Mouse (Mus musculus): Measurements from ENCODE around the gene Dlgap4. TPM values are rescaled to one million over a fixed set of nuclear protein-coding genes. Genes with fewer than 3 reads are reported as not detected.

Dlgap4 gene
- polyA plus RNA-seq, 1 experiment from 2014 or later: 78.6 TPM

GRCm38 (mm10) chr2:156646877-156647276 lies 33.4 kb downstream of the Dlgap4 start:
- H3K27ac ChIP-seq (ENCODE audit: low read depth, low read length): no peak overlapping the region
- no peak overlapping the region for H3K4me2 ChIP-seq (replicated peaks; ENCODE audit: low read depth, low read length)
- H3K9ac ChIP-seq (ENCODE audit: low read depth, low read length): no peak overlapping the region
- WGBS: 65% methylated on average over 5 of the region's 5 CpGs
- no peaks in the 10 kb centered on the region for H3K36me3 ChIP-seq (ENCODE audit: control insufficient read depth, insufficient read depth, low read length)
- no peaks in the 10 kb centered on the region for H3K4me1 ChIP-seq (ENCODE audit: control insufficient read depth, insufficient read depth, low read length)
- no peaks in the 10 kb centered on the region for H3K9me3 ChIP-seq (ENCODE audit: control insufficient read depth, low read length)
- no peak overlapping the region for H3K4me3 ChIP-seq (ENCODE audit: low read length)
- H3K27me3 ChIP-seq (ENCODE audit: control insufficient read depth, insufficient read depth, low read length): no peaks in the 10 kb centered on the region
- ATAC-seq (ENCODE audit: low FRiP score, low TSS enrichment): no peak

DNA sequence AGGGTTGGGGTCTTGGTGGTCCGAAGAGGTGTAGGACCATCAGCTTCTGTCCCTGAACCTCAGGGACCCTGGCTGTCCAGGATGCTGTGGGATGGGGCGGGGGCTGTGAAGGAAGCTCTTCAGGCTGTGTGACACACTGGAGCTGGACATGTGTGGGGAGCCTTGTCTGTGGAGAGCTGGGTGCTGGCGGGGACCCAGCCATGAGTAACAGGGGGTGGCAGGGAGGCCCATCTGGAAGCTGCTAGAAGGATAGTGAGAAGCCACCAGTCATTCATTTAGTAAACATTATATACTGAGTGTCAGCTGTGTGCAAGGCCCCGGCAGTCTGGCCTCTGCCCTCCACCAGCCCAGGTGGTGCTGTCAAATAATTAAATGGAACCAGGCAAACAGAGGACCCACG lies 34.5 kb downstream of the Dlgap4 start:
- Histone ChIP-seq H3K4me3 (ENCODE audit: low read length) (no peak overlapping the region), H3K9ac (ENCODE audit: low read depth, low read length) (no peak overlapping the region), H3K4me1 (ENCODE audit: control insufficient read depth, insufficient read depth, low read length) (no peaks in the 10 kb centered on the region), H3K27me3 (ENCODE audit: control insufficient read depth, insufficient read depth, low read length) (no peaks in the 10 kb centered on the region), H3K4me2 (replicated peaks; ENCODE audit: low read depth, low read length) (no peak overlapping the region), H3K9me3 (ENCODE audit: control insufficient read depth, low read length) (no peaks in the 10 kb centered on the region), H3K27ac (ENCODE audit: low read depth, low read length) (no peak overlapping the region), H3K36me3 (ENCODE audit: control insufficient read depth, insufficient read depth, low read length) (no peaks in the 10 kb centered on the region)
- 68% methylated on average over 5 of the region's 5 CpGs for WGBS
- ATAC-seq (ENCODE audit: low FRiP score, low TSS enrichment): no peak

- H3K9ac ChIP-seq (ENCODE audit: low read depth, low read length): no peak overlapping the region
- no peaks in the 10 kb centered on the region for H3K36me3 ChIP-seq (ENCODE audit: control insufficient read depth, insufficient read depth, low read length)
- H3K27ac ChIP-seq (ENCODE audit: low read depth, low read length): no peak overlapping the region
- H3K9me3 ChIP-seq (ENCODE audit: control insufficient read depth, low read length): no peaks in the 10 kb centered on the region
- no peak overlapping the region for H3K4me2 ChIP-seq (replicated peaks; ENCODE audit: low read depth, low read length)
- no peaks in the 10 kb centered on the region for H3K4me1 ChIP-seq (ENCODE audit: control insufficient read depth, insufficient read depth, low read length)
- H3K4me3 ChIP-seq (ENCODE audit: low read length): no peak overlapping the region
- ATAC-seq (ENCODE audit: low FRiP score, low TSS enrichment): no peak
- H3K27me3 ChIP-seq (ENCODE audit: control insufficient read depth, insufficient read depth, low read length): no peaks in the 10 kb centered on the region
- 81% methylated on average over 5 of the region's 5 CpGs for WGBS
Observed at GRCm38 (mm10) chr2:156649450-156649849, 35.9 kb downstream of the Dlgap4 start.

- no peak overlapping the region for H3K4me3 ChIP-seq (ENCODE audit: low read length)
- whole genome bisulfite sequencing: 48% methylated on average over 6 of the region's 6 CpGs
- no peak overlapping the region for H3K4me2 ChIP-seq (replicated peaks; ENCODE audit: low read depth, low read length)
- no peaks in the 10 kb centered on the region for H3K9me3 ChIP-seq (ENCODE audit: control insufficient read depth, low read length)
- no peaks in the 10 kb centered on the region for H3K36me3 ChIP-seq (ENCODE audit: control insufficient read depth, insufficient read depth, low read length)
- H3K4me1 ChIP-seq (ENCODE audit: control insufficient read depth, insufficient read depth, low read length): no peaks in the 10 kb centered on the region
- H3K27ac ChIP-seq (ENCODE audit: low read depth, low read length): no peak overlapping the region
- ATAC-seq (ENCODE audit: low FRiP score, low TSS enrichment): no peak
- no peaks in the 10 kb centered on the region for H3K27me3 ChIP-seq (ENCODE audit: control insufficient read depth, insufficient read depth, low read length)
- no peak overlapping the region for H3K9ac ChIP-seq (ENCODE audit: low read depth, low read length)
Observed at GRCm38 (mm10) chr2:156651019-156651418, 37.5 kb downstream of the Dlgap4 start.

DNA sequence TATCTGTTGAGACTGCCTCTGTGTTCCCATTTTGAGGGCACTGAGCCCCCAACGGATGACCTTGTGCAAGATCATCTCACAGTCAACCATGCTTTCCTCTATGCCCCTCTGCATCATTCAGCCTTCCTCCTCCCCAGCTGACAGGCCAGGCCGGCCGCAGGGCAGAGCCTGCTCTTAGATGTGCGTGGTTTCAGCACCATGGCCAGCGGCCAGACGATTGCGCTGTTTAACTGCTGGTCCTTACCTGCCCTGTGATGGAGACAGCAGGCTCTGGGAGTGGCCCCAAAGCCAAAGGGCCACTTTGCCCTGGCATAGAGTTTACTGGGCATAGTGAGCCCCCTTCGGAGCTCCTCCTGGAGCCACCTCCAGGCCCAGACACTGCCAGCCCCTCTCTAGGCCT lies 39.3 kb downstream of the Dlgap4 start:
- ATAC-seq (ENCODE audit: low FRiP score, low TSS enrichment): no peak
- no peak overlapping the region for H3K9ac ChIP-seq (ENCODE audit: low read depth, low read length)
- no peak overlapping the region for H3K27ac ChIP-seq (ENCODE audit: low read depth, low read length)
- 12% methylated on average over 8 of the region's 8 CpGs for WGBS
- no peaks in the 10 kb centered on the region for H3K36me3 ChIP-seq (ENCODE audit: control insufficient read depth, insufficient read depth, low read length)
- H3K4me1 ChIP-seq (ENCODE audit: control insufficient read depth, insufficient read depth, low read length): no peaks in the 10 kb centered on the region
- H3K27me3 ChIP-seq (ENCODE audit: control insufficient read depth, insufficient read depth, low read length): no peaks in the 10 kb centered on the region
- H3K4me3 ChIP-seq (ENCODE audit: low read length): no peak overlapping the region
- H3K9me3 ChIP-seq (ENCODE audit: control insufficient read depth, low read length): no peaks in the 10 kb centered on the region
- no peak overlapping the region for H3K4me2 ChIP-seq (replicated peaks; ENCODE audit: low read depth, low read length)

DNA sequence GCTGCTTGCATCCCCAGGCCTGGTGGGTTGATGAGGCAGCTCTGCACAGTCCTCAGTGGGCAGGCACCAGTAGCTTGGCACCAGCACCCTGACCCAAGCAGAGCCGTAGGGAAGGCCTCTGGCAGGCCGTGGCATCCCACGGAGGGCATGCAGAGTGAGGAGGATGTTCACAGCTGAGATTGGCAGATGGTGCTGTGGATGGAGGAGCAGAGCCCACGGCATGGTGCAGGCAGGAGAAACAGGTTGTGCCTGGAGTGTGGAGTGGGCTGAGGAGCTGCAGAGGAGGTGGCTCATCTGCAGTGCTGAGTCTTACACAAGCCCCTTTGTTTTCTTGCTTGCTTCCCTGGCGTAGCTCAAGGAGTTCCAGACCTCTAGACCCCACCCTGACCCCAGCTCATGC lies 40.6 kb downstream of the Dlgap4 start:
- no peak overlapping the region for H3K9ac ChIP-seq (ENCODE audit: low read depth, low read length)
- H3K4me1 ChIP-seq (ENCODE audit: control insufficient read depth, insufficient read depth, low read length): no peaks in the 10 kb centered on the region
- no peaks in the 10 kb centered on the region for H3K36me3 ChIP-seq (ENCODE audit: control insufficient read depth, insufficient read depth, low read length)
- no peak overlapping the region for H3K27ac ChIP-seq (ENCODE audit: low read depth, low read length)
- H3K9me3 ChIP-seq (ENCODE audit: control insufficient read depth, low read length): no peaks in the 10 kb centered on the region
- WGBS: 76% methylated on average over 5 of the region's 5 CpGs
- ATAC-seq (ENCODE audit: low FRiP score, low TSS enrichment): no peak
- H3K4me2 ChIP-seq (replicated peaks; ENCODE audit: low read depth, low read length): no peak overlapping the region
- H3K4me3 ChIP-seq (ENCODE audit: low read length): no peak overlapping the region
- no peaks in the 10 kb centered on the region for H3K27me3 ChIP-seq (ENCODE audit: control insufficient read depth, insufficient read depth, low read length)

- ATAC-seq (ENCODE audit: low FRiP score, low TSS enrichment): no peak
- no peak overlapping the region for H3K4me3 ChIP-seq (ENCODE audit: low read length)
Observed at GRCm38 (mm10) chr2:156655626-156656025, 42.1 kb downstream of the Dlgap4 start.

DNA sequence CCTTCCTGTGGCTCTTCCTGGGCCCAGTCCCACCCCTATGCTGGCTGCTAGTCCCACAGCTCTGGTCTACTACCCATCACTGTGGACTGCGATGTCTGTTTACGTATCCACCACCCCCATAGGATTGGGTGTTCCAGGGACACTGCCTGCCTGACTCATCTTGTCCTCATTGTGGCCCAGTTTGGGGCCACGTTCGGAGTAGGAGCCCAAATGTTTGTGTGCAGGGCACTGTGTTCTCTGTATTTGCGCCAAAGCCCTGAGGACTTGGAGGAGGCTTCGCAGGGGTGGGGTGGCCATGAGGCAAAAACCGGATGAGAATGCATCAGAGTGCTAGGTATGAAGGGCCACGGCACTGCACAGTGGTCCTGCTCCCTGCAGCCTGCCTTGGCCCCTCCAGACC lies 44.0 kb downstream of the Dlgap4 start:
- Histone ChIP-seq H3K27ac (ENCODE audit: low read depth, low read length) (no peak overlapping the region), H3K9me3 (ENCODE audit: control insufficient read depth, low read length) (no peaks in the 10 kb centered on the region), H3K4me1 (ENCODE audit: control insufficient read depth, insufficient read depth, low read length) (no peaks in the 10 kb centered on the region), H3K36me3 (ENCODE audit: control insufficient read depth, insufficient read depth, low read length) (no peaks in the 10 kb centered on the region), H3K4me2 (replicated peaks; ENCODE audit: low read depth, low read length) (no peak overlapping the region), H3K27me3 (ENCODE audit: control insufficient read depth, insufficient read depth, low read length) (no peaks in the 10 kb centered on the region), H3K4me3 (ENCODE audit: low read length) (no peak overlapping the region), H3K9ac (ENCODE audit: low read depth, low read length) (no peak overlapping the region)
- ATAC-seq (ENCODE audit: low FRiP score, low TSS enrichment): no peak
- WGBS: 88% methylated on average over 8 of the region's 8 CpGs

More at GRCm38 (mm10) chr2:156655626-156656025, 42.1 kb downstream of the Dlgap4 start:
- H3K4me1 ChIP-seq (ENCODE audit: control insufficient read depth, insufficient read depth, low read length): no peaks in the 10 kb centered on the region
- H3K9me3 ChIP-seq (ENCODE audit: control insufficient read depth, low read length): no peaks in the 10 kb centered on the region
- WGBS: 48% methylated on average over 5 of the region's 5 CpGs
- H3K36me3 ChIP-seq (ENCODE audit: control insufficient read depth, insufficient read depth, low read length): no peaks in the 10 kb centered on the region
- no peak overlapping the region for H3K9ac ChIP-seq (ENCODE audit: low read depth, low read length)
- H3K27ac ChIP-seq (ENCODE audit: low read depth, low read length): no peak overlapping the region
- no peaks in the 10 kb centered on the region for H3K27me3 ChIP-seq (ENCODE audit: control insufficient read depth, insufficient read depth, low read length)
- no peak overlapping the region for H3K4me2 ChIP-seq (replicated peaks; ENCODE audit: low read depth, low read length)

- H3K9ac ChIP-seq (ENCODE audit: low read depth, low read length): no peak overlapping the region
- no peaks in the 10 kb centered on the region for H3K27me3 ChIP-seq (ENCODE audit: control insufficient read depth, insufficient read depth, low read length)
- H3K4me1 ChIP-seq (ENCODE audit: control insufficient read depth, insufficient read depth, low read length): no peaks in the 10 kb centered on the region
- no peak for ATAC-seq (ENCODE audit: low FRiP score, low TSS enrichment)
- H3K9me3 ChIP-seq (ENCODE audit: control insufficient read depth, low read length): no peaks in the 10 kb centered on the region
- no peaks in the 10 kb centered on the region for H3K36me3 ChIP-seq (ENCODE audit: control insufficient read depth, insufficient read depth, low read length)
- no peak overlapping the region for H3K4me2 ChIP-seq (replicated peaks; ENCODE audit: low read depth, low read length)
- H3K27ac ChIP-seq (ENCODE audit: low read depth, low read length): no peak overlapping the region
- 77% methylated on average over 10 of the region's 10 CpGs for WGBS
- no peak overlapping the region for H3K4me3 ChIP-seq (ENCODE audit: low read length)
Observed at GRCm38 (mm10) chr2:156658221-156658620, 44.7 kb downstream of the Dlgap4 start.

GRCm38 (mm10) chr2:156658751-156659150 lies 45.2 kb downstream of the Dlgap4 start:
- Histone ChIP-seq H3K4me1 (ENCODE audit: control insufficient read depth, insufficient read depth, low read length) (no peaks in the 10 kb centered on the region), H3K27ac (ENCODE audit: low read depth, low read length) (no peak overlapping the region), H3K9me3 (ENCODE audit: control insufficient read depth, low read length) (no peaks in the 10 kb centered on the region), H3K36me3 (ENCODE audit: control insufficient read depth, insufficient read depth, low read length) (no peaks in the 10 kb centered on the region), H3K27me3 (ENCODE audit: control insufficient read depth, insufficient read depth, low read length) (no peaks in the 10 kb centered on the region), H3K9ac (ENCODE audit: low read depth, low read length) (no peak overlapping the region), H3K4me3 (ENCODE audit: low read length) (no peak overlapping the region), H3K4me2 (replicated peaks; ENCODE audit: low read depth, low read length) (no peak overlapping the region)
- WGBS: 71% methylated on average over 7 of the region's 7 CpGs
- ATAC-seq (ENCODE audit: low FRiP score, low TSS enrichment): no peak
